Mouse (Mus musculus): ENCODE results near the gene Zfp57. TPM values are rescaled to one million over a fixed set of nuclear protein-coding genes. Genes with fewer than 3 reads are reported as not detected.

Gene Zfp57
- polyA plus RNA-seq, 1 experiment from 2014 or later, result 206 TPM

- Histone ChIP-seq H3K36me3 (ENCODE audit: control insufficient read depth, insufficient read depth, low read length) (no peaks in the 10 kb centered on the region), H3K27ac (ENCODE audit: low read depth, low read length) (peak overlapping the region; percentile 40), H3K9me3 (ENCODE audit: control insufficient read depth, low read length) (no peaks in the 10 kb centered on the region), H3K4me3 (ENCODE audit: low read length) (no peak overlapping the region), H3K27me3 (replicated peaks; ENCODE audit: control insufficient read depth, insufficient read depth, low read length) (no peaks in the 10 kb centered on the region), H3K9ac (ENCODE audit: low read depth, low read length) (no peak overlapping the region), H3K4me2 (ENCODE audit: low read length) (no peak overlapping the region), H3K4me1 (ENCODE audit: control insufficient read depth, insufficient read depth, low read depth, low read length) (no peaks in the 10 kb centered on the region)
- WGBS, result 94% methylated on average over 4 of the region's 4 CpGs
- ATAC-seq, result no peak
These were observed 26.5 kb downstream of the Zfp57 start for GRCm38 (mm10) chr17:37027486-37027885.

DNA sequence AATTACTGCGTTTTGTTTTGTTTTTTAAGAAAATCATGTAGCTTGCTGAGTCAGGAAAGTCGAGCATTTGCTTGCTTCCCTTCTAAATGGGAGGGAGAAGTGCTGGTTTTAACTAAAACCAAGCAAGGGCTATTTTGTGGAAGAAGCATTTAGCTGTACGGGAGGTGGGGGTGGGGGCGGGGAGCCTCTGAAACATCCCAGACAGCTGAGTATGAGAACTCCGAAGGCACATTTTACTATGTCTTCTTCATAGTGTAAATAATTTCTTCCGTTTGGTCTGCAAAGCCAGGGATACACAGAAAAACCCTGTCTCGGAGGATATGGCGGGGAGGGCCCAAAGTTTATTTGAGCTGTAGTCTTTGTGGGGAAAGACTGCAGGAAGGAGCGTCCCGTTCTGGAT is 27.2 kb downstream of the Zfp57 start:
- Histone ChIP-seq H3K4me2 (ENCODE audit: low read length) (peak overlapping the region; percentile 58), H3K27me3 (replicated peaks; ENCODE audit: control insufficient read depth, insufficient read depth, low read length) (no peaks in the 10 kb centered on the region), H3K4me3 (ENCODE audit: low read length) (peak overlapping the region; percentile 43), H3K9ac (ENCODE audit: low read depth, low read length) (peak overlapping the region; percentile 61), H3K27ac (ENCODE audit: low read depth, low read length) (peak overlapping the region; percentile 94), H3K9me3 (ENCODE audit: control insufficient read depth, low read length) (no peaks in the 10 kb centered on the region), H3K36me3 (ENCODE audit: control insufficient read depth, insufficient read depth, low read length) (no peaks in the 10 kb centered on the region), H3K4me1 (ENCODE audit: control insufficient read depth, insufficient read depth, low read depth, low read length) (no peaks in the 10 kb centered on the region)
- 5% methylated on average over 10 of the region's 10 CpGs for WGBS
- ATAC-seq, result peak; percentile 18

DNA sequence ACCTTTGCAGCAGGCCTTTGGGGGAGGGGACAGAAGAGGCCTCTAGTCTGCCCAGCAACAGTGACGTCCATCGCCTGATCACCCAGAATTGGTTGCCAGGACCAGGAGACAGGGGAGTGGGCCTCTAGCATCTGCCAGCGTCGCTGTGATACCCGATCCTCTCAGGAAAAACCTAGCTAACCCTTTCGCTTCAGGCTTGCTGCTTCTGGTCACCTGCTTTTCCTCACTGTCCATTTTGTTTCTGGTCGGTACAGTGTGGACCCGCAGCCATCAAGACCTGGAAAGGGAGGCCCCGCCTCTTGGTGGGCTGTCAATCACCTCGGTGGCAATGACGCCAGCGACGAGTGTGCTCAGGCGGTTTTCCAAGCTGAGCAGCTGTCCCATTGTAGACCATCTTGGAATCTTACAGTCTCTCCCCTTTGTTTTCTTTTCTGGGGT is 27.7 kb downstream of the Zfp57 start:
- no peaks in the 10 kb centered on the region for H3K36me3 ChIP-seq (ENCODE audit: control insufficient read depth, insufficient read depth, low read length)
- H3K27me3 ChIP-seq (replicated peaks; ENCODE audit: control insufficient read depth, insufficient read depth, low read length), result no peaks in the 10 kb centered on the region
- H3K27ac ChIP-seq (ENCODE audit: low read depth, low read length), result peak overlapping the region; percentile 94
- H3K4me3 ChIP-seq (ENCODE audit: low read length), result peak overlapping the region; percentile 43
- H3K4me1 ChIP-seq (ENCODE audit: control insufficient read depth, insufficient read depth, low read depth, low read length), result no peaks in the 10 kb centered on the region
- WGBS, result 0% methylated on average over 14 of the region's 14 CpGs
- peak overlapping the region; percentile 58 for H3K4me2 ChIP-seq (ENCODE audit: low read length)
- no peaks in the 10 kb centered on the region for H3K9me3 ChIP-seq (ENCODE audit: control insufficient read depth, low read length)
- peak; percentile 99 for ATAC-seq
- H3K9ac ChIP-seq (ENCODE audit: low read depth, low read length), result peak overlapping the region; percentile 61

GRCm38 (mm10) chr17:37029162-37029561 is 28.2 kb downstream of the Zfp57 start:
- H3K36me3 ChIP-seq (ENCODE audit: control insufficient read depth, insufficient read depth, low read length), result no peaks in the 10 kb centered on the region
- H3K9me3 ChIP-seq (ENCODE audit: control insufficient read depth, low read length), result no peaks in the 10 kb centered on the region
- H3K4me1 ChIP-seq (ENCODE audit: control insufficient read depth, insufficient read depth, low read depth, low read length), result no peaks in the 10 kb centered on the region
- H3K4me2 ChIP-seq (ENCODE audit: low read length), result peak overlapping the region; percentile 58
- WGBS, result 66% methylated on average over 8 of the region's 8 CpGs
- H3K9ac ChIP-seq (ENCODE audit: low read depth, low read length), result peak overlapping the region; percentile 61
- no peaks in the 10 kb centered on the region for H3K27me3 ChIP-seq (replicated peaks; ENCODE audit: control insufficient read depth, insufficient read depth, low read length)
- peak overlapping the region; percentile 94 for H3K27ac ChIP-seq (ENCODE audit: low read depth, low read length)
- peak overlapping the region; percentile 43 for H3K4me3 ChIP-seq (ENCODE audit: low read length)
- ATAC-seq, result peak; percentile 7; the same call in 1 of the 2 replicates

DNA sequence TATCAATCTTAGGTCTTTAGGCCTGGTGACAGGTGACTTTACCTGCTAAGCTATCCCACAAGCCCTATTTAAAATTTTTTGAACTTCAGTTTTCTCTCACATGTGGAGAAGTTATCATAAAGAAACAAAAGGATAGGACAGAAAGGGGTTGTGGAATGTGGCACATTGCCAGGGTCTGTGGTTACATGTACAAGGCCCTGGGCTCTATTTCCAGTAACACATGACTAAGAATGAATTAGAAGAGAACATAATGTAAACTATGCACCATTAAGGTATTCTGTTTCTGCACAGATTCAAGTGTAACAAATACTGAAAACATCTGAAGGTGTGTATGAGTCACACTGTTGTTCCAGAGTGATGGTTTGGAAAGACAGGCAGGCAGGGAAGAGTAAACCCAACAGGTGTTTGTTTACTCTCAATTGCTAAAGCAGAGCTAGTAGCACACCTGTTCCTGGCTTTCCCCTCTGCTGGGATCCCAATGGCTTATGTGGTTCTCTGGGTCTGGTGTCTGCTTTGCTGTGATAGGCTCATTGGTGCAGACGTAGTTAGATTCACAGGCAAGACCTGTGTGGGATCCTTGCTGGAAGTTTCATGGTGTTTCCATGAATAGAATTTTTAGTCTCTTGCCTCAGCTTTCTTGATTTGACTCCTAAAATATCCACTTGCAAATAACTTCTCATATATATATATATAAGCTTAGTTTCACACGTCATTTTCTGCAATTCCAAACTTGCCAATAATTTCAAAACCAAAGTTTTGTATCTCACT is 38.3 kb downstream of the Zfp57 start:
- H3K4me1 ChIP-seq (ENCODE audit: control insufficient read depth, insufficient read depth, low read depth, low read length), result no peaks in the 10 kb centered on the region
- H3K27me3 ChIP-seq (replicated peaks; ENCODE audit: control insufficient read depth, insufficient read depth, low read length), result no peaks in the 10 kb centered on the region
- no peaks in the 10 kb centered on the region for H3K36me3 ChIP-seq (ENCODE audit: control insufficient read depth, insufficient read depth, low read length)
- WGBS, result 87% methylated on average over 2 of the region's 2 CpGs
- no peak overlapping the region for H3K9ac ChIP-seq (ENCODE audit: low read depth, low read length)
- H3K9me3 ChIP-seq (ENCODE audit: control insufficient read depth, low read length), result no peaks in the 10 kb centered on the region
- no peak overlapping the region for H3K4me2 ChIP-seq (ENCODE audit: low read length)
- ATAC-seq, result no peak
- no peak overlapping the region for H3K27ac ChIP-seq (ENCODE audit: low read depth, low read length)
- no peak overlapping the region for H3K4me3 ChIP-seq (ENCODE audit: low read length)

DNA sequence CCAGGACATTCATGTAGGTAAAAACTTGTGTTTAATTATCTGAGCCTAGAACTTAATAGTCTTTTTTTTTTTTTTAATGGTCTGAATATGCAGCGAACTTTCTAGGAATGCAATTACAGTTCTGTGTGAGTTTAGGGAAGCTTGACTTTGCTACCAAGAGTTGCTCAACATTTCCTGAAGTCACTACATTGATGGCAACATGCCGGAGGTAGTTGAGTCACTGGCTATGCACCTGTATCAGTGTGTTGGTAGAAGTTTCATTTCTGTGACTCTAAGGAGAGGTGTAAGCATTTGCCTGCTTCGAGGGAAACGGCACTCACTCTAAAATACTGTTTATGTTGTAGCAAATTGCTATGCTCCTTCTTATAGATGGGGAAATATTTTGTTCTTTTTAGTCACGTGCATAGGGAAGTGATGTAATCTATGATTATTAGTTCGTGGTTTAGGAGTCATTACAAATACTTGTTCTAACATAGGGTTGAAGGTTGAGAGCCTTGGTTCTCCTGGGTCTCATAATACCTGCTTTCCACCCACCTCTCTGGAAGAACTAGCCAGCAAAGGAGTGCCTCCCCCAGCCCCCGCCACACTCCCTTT is 43.8 kb downstream of the Zfp57 start:
- Histone ChIP-seq H3K27me3 (replicated peaks; ENCODE audit: control insufficient read depth, insufficient read depth, low read length) (no peaks in the 10 kb centered on the region), H3K4me1 (ENCODE audit: control insufficient read depth, insufficient read depth, low read depth, low read length) (peaks cover 22% of the 10 kb centered on the region), H3K9ac (ENCODE audit: low read depth, low read length) (peak overlapping the region; percentile 90), H3K36me3 (ENCODE audit: control insufficient read depth, insufficient read depth, low read length) (no peaks in the 10 kb centered on the region), H3K4me3 (ENCODE audit: low read length) (peak overlapping the region; percentile 68), H3K4me2 (ENCODE audit: low read length) (peak overlapping the region; percentile 86), H3K27ac (ENCODE audit: low read depth, low read length) (peak overlapping the region; percentile 92), H3K9me3 (ENCODE audit: control insufficient read depth, low read length) (no peaks in the 10 kb centered on the region)
- ATAC-seq, result no peak
- 73% methylated on average over 7 of the region's 7 CpGs for WGBS

DNA sequence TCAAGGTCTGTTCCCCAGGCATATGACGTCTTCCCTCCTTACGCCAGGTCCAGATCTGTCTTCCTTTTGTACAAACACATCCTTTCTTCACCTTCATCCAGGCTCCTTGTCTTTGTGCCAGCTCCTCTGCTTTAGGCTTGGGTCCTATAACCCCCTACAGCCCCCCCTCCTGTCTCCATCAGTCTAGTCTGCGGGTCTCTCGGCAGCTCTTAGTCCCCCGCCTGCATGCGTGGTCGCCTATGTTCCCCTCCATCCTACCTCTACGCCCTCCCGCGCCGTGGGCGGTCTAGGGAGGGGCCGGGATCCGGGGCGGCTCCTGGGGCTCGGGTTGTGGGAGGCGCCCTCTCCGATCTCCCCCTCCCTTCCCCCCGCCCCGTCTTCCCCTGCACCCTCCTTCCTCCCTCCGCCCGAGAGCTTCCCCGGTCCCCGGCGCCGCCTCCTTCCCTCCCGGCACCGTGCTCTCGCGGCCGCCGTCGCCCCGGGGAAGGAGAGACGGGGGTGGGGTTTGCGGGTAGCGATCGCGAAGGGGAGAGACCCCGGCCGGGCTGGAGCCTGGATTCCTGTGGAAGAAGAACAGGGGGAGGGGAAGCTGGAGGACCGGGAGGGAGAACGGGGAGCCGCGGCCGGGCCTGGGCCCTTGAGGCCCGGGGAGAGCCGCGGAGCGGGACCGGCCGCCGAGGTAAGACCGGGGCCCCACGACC is 44.8 kb downstream of the Zfp57 start, which contains the start of gene Gabbr1:
Gene Gabbr1 (plus strand): TSS at position 356 of the 701 bp plus-strand sequence.
- 1% methylated on average over 41 of the region's 55 CpGs for WGBS
- peak; percentile 77 for ATAC-seq
- peak within 1 kb of the TSS; percentile 92 for H3K27ac ChIP-seq (ENCODE audit: low read depth, low read length)

DNA sequence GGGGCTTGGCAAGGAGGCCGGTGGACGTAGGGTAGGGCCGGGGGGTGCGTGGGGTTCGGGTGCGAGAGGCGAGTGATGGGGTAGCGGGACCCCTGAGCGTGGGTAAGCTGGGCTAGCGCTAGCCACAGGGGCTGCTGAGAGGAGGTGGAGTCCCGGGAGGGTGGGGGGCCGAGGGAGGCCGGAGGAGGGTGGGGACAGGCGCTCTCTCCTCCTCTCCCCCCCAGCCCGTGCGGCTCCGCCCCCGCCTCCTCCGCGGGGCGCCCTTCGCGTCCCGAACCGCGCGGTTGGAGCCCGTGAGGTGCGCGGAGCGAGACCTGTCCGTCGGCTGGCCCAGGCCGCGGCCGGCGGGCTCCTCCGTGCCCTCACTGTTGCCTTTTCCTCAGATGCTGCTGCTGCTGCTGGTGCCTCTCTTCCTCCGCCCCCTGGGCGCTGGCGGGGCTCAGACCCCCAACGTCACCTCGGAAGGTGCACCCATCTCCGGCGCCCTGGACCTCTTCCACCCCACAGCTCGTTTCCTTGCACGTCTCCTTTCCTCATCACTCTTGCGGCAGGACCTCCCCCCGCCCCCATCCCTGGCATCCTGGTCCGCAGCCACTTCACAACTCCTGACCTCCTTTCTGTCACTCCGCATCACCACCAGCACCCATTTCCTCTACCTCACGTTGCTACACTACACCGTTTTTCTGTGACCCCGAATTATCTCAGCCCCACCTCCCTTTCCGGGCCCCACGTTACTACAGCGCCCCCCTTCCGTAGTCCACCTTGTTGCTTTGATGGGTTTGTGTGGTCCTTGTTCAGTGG is 45.5 kb downstream of the Zfp57 start:
- Histone ChIP-seq H3K36me3 (ENCODE audit: control insufficient read depth, insufficient read depth, low read length) (no peaks in the 10 kb centered on the region), H3K9me3 (ENCODE audit: control insufficient read depth, low read length) (no peaks in the 10 kb centered on the region), H3K4me1 (ENCODE audit: control insufficient read depth, insufficient read depth, low read depth, low read length) (peaks cover 31% of the 10 kb centered on the region), H3K4me3 (ENCODE audit: low read length) (peak overlapping the region; percentile 68), H3K4me2 (ENCODE audit: low read length) (peak overlapping the region; percentile 86), H3K27me3 (replicated peaks; ENCODE audit: control insufficient read depth, insufficient read depth, low read length) (no peaks in the 10 kb centered on the region), H3K9ac (ENCODE audit: low read depth, low read length) (peak overlapping the region; percentile 90), H3K27ac (ENCODE audit: low read depth, low read length) (peak overlapping the region; percentile 92)
- under 1% methylated on average over 33 of the region's 58 CpGs for WGBS
- peak; percentile 52 for ATAC-seq

More for the DNA sequence above, 44.8 kb downstream of the Zfp57 start, which contains the start of gene Gabbr1:
- Histone ChIP-seq H3K36me3 (ENCODE audit: control insufficient read depth, insufficient read depth, low read length) (no peaks in the 10 kb centered on the region), H3K9me3 (ENCODE audit: control insufficient read depth, low read length) (no peaks in the 10 kb centered on the region), H3K4me1 (ENCODE audit: control insufficient read depth, insufficient read depth, low read depth, low read length) (peaks cover 26% of the 10 kb centered on the region), H3K4me2 (ENCODE audit: low read length) (peak within 1 kb of the TSS; percentile 86), H3K4me3 (ENCODE audit: low read length) (peak within 1 kb of the TSS; percentile 68), H3K27me3 (replicated peaks; ENCODE audit: control insufficient read depth, insufficient read depth, low read length) (no peaks in the 10 kb centered on the region), H3K9ac (ENCODE audit: low read depth, low read length) (peak within 1 kb of the TSS; percentile 90)
